Mouse (Mus musculus): ENCODE results near the gene March10.

The March10 gene

DNA sequence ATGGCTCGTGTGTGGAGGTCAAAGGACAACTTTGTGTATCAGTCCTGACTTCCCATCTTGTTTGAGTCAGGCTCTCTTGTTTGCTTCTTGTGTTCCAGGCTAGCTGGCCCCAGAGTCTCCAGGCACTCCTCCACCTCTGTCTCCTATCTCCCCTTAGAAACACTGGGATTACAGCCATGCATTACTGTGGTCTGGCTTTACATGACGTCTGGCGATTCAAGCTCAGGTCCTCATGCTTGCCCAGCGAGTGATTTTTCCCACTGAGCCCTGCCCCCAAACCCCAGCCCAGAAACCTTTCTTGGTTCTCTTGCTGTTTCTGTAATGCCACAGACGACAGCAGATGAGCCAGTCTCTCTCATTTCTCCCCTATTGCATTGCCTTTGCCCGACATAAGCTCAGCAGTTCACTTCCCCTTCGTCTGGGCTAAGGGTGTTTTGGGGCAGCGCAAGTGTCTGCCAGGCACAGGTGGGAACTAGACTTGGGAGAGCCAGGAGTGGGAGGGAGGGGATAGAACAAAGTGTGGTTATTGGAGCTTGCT, 8.0 kb upstream of the March10 start:
- DNase-seq = no peak

DNA sequence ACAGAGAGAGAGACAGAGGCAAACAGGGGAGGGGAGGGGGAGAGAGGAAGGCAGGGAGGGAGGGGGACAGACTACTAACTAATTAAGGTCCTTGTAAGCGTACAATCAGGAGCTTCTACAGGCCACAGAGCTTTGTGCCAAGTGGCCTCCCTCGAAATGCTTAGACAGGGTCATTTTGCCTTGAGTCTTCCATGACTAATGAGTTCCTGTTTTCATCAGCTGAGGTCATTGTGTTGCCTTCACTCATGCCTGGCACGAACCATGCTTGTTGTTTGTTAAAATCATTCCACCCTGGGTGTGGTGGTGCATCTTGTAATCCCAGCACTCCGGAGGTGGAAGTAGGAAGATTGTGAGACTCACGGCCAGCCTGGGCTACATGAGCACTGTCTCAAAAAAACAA, 3.4 kb upstream of the March10 start:
- DNase-seq = no peak

DNA sequence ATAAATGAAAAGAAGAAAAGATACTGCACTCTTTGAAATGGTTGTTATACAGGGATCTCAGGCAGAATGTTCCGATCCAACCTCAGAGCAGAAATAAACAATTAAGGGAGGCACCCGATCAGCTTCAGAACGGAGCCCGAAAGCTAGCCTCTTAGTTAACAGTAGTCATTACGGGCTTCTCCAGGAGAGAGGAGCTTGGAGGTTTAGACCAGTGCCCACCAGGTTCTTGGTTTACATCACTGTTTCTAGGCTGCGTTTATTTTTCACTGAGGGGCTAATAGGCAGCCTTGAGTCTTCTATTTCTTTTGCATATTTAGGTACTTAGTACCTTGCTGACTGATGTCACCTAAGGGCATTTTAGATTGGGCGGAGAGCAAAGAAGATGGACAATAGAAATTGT, 506 bp upstream of the March10 start:
- no peak for DNase-seq

DNA sequence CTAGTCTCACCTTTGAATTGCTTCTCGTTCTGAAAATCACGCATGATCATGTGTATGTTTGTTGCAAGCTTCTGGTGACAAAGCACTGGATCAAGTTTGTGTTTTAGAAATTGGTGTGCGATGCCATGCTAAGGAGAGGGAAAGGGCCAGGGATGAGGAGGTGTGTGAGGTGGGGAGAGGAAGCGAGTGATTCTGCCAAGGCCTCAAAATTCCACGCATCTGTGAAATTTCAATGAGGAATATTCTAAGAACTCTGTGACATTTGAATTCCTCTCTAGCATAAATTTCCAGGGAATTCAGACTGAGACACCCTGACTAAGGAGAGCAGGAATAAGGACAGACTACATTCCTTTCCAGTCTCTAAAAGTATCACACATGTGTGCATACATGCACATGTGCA, 1.4 kb downstream of the March10 start:
- DNase-seq = no peak

DNA sequence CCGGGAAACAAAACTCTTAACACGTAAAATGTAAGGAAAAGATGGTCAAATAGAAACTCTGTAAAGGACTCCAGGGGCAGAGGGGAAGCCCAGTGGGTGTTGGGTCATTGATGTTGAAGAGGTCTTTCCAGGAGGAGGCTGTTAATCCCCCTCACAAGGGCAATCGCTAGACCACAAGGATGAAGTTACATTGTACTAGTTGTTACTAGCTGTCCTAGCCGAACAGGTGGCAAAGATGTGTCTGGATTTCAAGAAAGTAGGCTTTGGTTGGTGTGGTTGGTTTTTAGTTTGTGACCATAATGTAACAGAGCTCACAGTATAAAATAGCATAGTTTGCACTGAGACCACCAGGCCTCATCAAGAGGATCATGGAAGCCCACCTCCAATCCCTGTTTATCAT, 3.5 kb downstream of the March10 start:
- no peak for DNase-seq

DNA sequence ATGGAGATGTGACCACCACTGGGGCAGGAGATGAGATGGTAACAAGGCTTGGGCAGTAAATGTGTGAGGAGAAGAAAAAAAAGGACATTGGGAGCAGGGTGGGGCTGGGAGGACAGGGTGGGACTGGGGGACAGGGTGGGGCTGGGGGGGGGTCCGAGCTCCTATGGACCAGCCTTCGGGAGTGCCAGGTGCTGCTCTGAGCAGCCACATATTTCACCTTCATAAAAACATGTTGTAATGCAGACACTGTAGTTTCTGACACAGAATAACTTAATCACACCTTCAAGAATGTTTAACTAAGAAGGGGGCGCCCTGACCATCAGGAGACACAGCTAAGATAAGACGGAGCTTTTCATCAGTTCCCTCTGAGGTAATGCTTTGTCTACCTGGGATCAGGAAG, 4.0 kb downstream of the March10 start:
- DNase-seq = no peak

DNA sequence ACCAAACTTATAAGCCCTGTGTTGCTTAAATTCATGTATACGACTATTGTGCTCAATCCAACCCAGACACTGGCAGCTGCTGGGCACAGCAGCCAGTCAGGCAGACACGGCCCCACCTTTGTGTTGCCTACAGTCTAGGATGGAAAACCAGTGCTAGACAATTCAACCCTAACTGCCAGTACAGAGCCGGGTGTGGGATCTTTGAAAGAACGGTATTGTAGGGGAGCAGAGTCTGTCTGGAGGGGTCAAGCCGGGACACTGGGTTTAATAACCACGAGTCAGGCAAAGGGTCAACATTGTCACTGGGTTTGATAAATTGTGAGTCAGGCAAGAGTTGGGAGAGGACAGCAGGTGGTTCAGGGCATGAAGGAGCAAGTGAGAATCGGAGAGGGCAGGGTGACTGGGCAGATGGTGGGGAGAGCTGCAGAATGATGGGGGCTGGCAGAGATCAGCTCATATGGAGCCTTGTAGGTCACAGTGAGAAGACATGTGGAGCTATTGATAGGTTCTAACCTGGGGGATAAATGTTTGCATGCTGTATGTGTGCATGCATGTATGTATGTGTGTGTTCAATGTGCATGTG, 4.9 kb downstream of the March10 start:
- DNase-seq = no peak

DNA sequence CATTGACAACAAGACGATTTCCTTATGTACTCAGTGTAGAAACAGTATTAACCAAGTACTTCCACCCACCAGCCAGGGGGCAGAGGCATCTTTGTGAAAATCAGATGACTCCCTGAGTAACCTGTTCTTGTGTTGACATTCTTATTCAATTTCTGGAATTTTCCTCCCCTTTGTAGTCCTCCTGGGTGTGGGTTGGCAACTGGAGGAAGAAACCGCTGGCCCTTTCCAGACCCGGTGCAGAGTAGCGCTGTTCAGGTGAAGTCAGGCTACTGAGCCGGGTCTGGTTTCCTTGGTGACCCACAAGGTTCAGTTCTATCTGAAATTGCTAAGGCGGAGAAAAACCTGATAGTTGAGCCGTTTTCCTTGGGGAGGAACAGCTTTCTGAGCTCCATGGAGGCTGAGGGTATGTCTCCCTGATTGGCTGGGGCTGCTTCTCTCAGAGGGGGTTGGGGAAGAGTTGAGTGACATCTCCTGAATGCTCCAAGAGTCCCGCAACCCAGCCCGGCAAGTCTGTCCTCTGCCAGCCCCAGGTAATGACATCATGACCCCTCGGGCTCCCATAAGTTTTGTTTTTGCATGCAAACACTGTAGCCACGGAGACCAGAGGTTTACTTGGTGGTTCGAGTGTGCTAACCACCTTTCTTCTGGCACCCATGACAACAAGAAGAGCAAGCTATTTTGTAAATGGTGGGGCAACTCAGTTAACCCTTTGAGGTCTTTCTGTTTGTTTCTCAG, 6.8 kb downstream of the March10 start:
- DNase-seq = no peak

DNA sequence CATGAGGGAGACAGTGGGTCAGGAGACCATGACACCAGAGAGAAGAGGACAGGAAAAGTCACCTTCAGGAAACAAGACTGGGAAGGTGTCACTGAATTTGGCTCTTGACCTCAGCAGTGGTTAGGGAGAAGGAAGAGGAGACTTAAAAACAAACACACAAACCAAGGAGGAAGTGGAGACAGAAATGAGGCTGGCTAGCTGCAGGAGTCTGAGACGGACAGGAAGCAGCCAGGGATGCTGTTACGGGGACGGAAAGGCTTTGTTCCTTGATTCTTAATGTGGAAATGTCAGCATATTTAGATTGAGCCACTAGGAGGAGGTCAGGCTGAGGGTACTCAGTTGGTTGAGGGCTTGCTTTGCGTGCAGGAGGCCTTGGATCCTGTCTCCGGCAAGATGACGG, 8.9 kb downstream of the March10 start:
- no peak for DNase-seq

DNA sequence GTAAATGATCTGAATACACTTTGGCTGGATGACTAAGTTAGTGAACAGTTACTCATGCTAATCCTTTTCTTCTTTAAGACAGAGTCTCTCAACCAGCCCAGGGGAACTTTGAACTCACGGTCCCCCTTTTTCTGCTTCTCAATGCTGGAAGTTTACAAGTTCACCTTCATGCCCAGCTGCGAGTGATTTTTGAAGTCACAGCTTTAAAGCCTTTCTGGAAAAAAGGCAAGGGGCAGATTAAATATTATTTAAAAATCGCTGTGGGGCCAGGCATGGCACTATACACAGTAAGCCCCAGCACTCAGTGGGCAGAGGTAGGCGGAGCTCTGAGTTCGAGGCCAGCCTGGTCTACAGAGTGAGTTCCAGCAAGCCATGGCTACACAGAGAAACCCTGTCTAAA, 10.3 kb downstream of the March10 start:
- no peak for DNase-seq

DNA sequence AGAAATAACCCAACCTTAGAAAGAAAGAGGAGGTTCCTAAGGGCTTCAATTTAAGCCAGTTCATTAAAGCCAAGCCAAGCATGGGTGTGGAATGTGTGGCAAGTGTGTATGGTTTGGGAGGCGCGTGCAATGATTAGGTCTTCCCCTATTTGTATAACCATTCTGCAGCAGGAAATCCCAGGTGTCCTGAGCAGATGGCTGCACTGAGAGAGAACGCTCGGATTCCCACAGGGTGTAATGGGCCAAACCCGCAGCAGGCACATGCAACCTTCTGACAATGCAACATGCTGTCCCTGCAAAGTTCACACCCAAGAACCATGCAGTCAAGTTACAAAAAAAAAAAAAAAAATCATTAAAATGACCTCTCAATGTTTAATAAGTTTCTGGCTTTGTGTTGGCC, 10.8 kb downstream of the March10 start:
- DNase-seq = no peak

DNA sequence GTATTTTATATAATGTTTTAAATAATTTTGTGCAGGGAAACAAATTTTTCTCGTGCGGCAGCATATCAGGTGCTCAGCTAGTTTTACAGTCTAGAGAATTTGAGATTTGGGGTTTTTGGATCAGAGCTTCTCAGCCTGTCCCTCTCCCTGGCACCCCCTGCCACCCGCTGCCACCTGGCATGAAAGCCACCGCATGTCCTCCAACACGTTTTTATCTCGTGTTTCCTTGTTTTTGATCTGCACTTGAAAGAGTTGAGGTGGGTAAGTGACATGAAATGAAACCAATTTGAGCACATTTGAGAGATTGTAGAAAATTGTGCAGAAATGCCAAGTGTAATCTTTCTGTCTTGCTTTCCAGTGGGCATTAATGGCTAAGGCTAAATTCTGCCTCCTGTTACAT, 11.6 kb downstream of the March10 start:
- no peak for DNase-seq

DNA sequence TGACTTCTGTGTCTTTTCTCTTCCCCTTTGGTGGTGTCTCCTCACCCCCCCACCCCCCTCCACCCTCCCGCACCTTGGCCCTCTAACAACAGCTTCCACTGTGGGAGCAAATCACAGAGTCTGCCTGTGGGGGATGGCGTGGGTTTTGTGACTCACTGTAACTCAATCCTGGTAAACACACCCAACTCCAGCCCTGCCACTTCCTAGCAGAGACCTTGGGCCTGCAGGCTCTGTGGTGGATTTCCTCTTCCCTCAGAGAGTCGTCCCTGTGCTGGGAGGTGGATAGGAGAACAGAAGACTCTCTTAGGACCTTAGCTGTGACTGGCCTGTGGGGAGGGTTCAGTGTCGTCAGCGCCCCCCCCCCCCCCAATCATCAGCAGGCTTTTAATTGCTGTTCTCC, 13.0 kb downstream of the March10 start:
- no peak for DNase-seq

DNA sequence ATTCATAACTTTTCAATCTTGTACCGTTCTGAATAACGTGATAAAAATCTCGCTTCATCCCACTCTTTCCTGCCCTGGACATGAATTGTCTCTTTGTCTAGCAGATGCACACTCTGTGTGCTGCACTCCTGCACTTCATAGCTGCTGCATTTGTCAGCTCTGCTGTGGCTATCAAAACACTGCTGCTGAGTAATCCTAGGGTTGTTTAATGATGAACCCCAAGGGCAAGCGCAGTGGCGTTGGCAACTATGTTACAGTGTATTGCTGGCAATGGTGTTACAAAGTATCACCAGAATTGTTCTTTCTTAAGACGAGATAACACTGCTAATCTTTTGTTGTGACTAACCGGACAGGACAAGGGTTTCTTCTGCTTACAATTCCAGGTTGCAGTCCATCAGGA, 16.7 kb downstream of the March10 start:
- no peak for DNase-seq

DNA sequence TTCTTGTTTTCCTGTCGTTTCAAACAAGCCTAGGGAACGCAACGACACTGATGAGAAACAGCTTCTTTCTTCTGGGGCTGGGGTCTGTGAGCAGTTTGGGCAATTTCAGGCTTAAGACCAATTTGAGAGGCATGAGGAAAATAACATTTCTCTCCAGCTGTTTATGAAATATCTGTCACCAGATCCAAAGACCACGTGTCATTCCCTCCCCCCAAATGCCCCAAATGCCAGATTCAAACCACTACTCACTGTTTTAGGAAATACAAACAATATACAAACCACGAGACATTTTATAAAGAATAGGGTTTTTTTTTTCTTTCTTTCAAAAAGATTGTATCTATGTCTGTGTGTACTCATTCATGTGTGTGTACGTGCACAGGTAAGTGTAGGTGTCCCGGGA, 17.6 kb downstream of the March10 start:
- no peak for DNase-seq

DNA sequence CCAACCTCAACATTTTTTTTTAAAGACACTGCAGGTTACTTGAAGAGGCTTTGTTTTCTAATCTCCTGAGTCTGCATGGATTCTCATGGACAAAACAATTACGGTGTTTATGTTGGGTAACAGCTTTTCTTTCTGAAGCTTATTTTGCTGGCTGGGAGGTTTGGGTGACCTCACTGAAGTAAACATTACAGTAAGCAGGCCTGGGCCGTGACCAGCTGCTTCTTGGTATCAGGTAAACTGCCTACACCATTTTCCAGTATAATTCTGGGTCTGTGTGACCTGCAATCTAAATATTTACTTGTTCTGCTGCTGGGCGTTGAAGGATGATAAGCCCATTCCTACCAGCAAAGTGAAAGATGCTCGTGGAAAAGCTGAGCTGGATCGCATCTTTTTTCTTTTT, 30.1 kb downstream of the March10 start:
- no peak for DNase-seq

DNA sequence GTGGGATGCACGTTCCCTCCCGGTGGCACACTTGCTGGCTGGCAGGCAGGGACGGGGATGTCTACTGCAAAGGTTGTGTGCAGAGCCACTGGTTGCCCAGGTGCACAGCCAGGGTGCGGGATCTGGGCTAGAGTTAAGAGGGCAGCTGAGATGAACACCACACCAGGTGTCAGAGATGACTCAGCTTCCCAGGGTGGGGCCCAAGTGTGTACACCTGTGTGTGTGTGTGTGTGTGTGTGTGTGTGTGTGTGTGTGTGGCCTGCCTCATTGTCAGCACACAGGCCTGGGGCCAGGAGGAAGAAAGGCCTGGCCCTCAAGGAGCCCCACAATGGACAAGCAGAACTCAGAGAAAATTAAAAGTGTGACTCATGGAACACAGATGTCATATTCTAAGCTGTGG, 31.9 kb downstream of the March10 start:
- DNase-seq = no peak

DNA sequence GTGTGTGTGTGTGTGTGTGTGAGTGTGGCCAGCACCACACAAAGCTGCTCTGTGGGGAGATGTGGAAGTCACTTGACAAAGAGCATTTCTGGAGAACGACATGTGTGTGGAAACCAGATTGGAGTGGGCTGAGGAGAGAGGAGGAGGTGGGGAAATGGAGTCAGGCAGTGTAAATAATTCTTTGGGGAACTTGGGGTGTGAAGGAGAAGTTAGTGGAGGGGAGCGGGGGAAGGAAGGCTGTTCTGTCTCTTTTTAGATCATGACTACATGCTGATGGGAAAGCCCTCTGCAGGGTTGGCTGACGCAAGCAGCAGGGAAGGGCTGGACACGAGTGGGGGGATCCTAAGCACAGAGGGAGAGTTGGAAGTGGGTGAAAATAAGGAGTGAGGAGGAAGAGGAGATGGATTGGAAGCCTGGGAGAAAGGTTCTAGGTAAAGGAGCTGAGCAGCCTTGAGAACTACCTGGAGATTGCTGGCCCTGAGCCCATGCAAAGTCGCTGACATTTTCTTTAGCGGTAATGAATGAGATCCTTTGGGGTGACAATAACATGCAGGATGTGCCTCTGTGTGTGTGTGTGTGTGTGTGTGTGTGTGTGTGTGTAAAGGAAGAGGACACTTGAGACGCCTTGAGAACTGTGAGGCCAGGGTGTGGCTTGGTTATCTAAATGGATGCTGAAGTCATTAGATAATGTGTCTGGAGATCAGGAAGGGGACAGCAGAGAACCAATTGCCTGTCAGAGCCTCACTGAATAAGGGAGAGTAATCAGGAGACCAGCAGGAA, 35.7 kb downstream of the March10 start:
- DNase-seq = peak; percentile 31

DNA sequence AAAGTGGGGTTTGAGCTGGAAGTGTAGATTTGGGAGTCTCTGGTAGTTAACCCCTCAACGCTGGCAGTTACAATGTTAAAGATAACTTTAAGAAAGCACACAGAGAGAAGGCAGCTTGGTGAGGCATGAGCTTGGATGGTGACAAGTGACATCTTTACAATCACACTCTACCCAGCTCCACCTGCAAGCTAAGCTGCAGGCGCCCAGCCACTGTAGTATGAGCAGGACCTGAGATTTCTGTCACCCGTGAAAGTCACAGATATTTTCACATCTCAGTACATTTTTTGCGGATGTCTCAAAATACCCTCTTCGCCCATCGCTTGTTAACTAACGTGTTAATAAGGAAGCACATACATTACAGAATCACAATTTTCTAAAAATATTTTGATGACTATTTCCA, 36.6 kb downstream of the March10 start:
- no peak for DNase-seq

DNA sequence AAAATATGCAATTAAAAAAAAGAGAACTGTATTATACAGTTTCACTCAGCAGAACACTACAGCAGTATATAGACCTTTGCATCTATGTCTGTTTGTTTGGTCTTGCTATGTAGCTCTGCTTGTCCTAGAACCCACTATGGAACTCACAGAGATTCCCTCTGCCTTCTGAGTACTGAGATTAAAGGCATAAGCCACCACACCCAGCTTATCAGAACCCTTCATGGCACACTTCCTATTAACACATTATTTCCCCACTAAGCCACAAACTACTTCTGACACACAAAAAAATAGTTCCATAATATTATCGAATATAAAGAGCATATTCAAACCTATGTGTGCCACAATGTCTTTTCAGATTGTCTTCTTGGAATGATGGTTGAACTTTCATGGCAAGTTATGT, 42.5 kb downstream of the March10 start:
- no peak for DNase-seq

DNA sequence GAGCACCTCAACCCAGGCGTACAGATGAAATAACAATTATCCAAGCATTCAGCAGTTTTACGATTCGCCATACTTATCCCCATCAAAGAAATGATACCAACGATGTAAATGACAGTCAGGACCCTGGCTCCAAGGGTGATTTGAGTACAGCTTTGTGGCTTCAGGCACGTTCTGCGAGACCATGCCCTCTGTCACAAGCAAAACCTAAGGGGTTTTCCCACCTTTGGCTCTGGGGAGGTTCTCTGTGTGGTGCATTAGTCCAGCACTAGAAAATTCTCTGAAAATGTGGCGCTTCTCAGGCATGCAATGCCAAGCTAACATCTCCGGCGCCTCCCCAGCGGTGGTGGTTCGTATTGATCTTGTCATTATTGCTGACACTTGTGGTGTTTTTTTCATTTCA, 47.1 kb downstream of the March10 start:
- no peak for DNase-seq

DNA sequence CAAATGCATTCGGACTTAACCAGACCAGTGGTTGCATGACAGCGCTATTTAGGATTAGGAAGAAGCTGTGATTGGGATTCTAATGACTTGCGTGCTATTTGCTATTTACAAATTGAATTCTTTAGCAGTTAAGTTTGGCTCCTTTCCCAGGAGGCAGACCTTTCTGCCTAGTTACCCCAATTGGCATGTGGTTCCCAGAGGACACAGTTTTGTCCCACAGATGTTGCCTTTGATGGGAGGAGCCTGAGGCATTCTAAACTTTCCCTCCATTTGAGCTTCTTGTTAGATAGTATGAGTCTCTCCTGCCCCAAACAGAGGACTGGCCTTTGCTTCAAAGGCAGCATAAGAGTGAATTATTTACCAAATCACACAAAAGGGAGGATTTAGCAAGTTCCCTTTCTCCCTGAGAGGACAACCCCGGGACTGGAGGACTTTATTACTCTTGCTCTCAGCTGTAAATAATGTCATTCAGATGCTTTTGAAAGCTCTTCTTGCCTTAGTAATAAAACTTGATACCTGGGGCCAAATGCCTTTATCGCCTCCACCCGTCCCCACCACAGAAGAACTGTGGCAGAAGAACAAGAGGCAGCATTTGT, 48.6 kb downstream of the March10 start:
- no peak for DNase-seq

DNA sequence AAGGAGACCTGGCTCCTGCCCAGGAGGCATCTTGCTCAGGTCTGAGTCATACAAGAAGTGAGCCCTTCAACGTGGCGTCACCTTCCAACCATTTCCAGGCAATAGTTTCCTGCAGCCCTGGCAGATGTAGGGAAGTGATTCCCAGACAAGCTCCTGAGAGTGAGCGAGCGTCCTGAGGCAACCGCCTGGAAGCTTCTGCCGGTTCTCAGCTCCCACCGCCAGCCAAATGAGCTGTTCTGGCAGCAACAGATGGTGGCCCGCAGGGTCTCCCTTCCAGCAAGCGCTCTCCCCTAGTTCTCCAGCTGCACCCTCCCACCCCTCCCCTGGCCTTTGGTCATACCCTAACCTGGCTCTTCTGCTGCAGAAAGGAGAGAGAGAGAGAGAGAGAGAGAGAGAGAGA, 54.2 kb downstream of the March10 start:
- peak; percentile 2 for DNase-seq

DNA sequence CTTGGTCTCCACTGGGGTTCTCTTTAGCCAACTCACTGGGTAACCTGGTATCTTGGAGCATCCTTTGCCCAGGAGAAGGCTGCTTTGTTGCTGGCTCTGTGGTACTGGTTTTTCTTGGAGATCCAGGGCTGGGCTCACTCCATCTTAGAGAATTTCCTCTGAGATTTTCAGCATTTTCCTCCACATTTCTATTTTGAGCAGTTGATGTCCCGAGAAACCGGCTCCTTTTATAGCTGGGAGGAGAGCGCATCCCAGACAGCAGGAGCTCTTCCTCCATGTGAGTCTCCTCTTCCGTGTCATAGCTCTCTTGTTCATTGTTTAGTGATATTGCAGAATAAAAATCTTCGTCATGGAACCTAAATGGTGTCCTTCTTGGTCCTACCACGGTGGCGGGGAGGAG, 66.2 kb downstream of the March10 start:
- no peak for DNase-seq

Data from lung, postnatal 14 days (tissue).